Mouse (Mus musculus) ES-E14 (cell line): ENCODE results near the gene Mrpl23. TPM values are rescaled to one million over a fixed set of nuclear protein-coding genes. Genes with fewer than 3 reads are reported as not detected.
A peak's percentile ranks its signal among the peaks of the same experiment; 100 is the strongest.

Experiments
- DNase-seq: peaks from one replicate; pipeline ENCODE4 v3.0.0-alpha.2; 2013; ENCODE audit warnings: low read depth, low spot score
- H3K27ac ChIP-seq: 2 replicates; pipeline ENCODE4 v1.5.1; 2012; ENCODE audit warnings: low read depth, mild to moderate bottlenecking, low read length, moderate library complexity, mixed read lengths; ENCODE audit not compliant: poor library complexity, insufficient read depth, severe bottlenecking
- H3K36me3 ChIP-seq: 2 replicates; pipeline ENCODE4 v1.6.1; 2012; ENCODE audit warnings: mild to moderate bottlenecking, low read length, moderate library complexity, mixed read lengths; ENCODE audit not compliant: control insufficient read depth, poor library complexity, insufficient read depth, severe bottlenecking
- H3K4me1 ChIP-seq, 2 experiments: fragments of 150-350 bp in 1 of 2; sonication (generic) in 1 of 2; 2 replicates each; pipeline ENCODE4 v1.6.1; 2012; ENCODE audit warnings: low read length in 2 of 2, mild to moderate bottlenecking in 1 of 2, mixed read lengths in 1 of 2; ENCODE audit not compliant: control insufficient read depth in 2 of 2, insufficient read depth in 2 of 2, poor library complexity in 1 of 2
- H3K4me3 ChIP-seq, 2 experiments: fragments of 150-350 bp in 1 of 2; sonication (generic) in 1 of 2; 2 replicates each; pipeline ENCODE4 v1.5.1; 2012; ENCODE audit warnings: low read length in 2 of 2, low read depth in 1 of 2, mild to moderate bottlenecking in 1 of 2, mixed read lengths in 1 of 2; ENCODE audit not compliant: insufficient read depth in 1 of 2, poor library complexity in 1 of 2, severe bottlenecking in 1 of 2
- H3K9ac ChIP-seq: 2 replicates; pipeline ENCODE4 v1.6.1; 2012; ENCODE audit warnings: low read depth, mild to moderate bottlenecking, low read length, mixed read lengths; ENCODE audit not compliant: poor library complexity, insufficient read depth, severe bottlenecking
- H3K9me3 ChIP-seq: fragments of 150-350 bp; sonication (generic); 2 replicates; pipeline ENCODE4 v1.6.1; 2012; ENCODE audit warnings: low read depth, mild to moderate bottlenecking, low read length; ENCODE audit not compliant: control insufficient read depth, insufficient read depth
- CHD2 ChIP-seq: IDR thresholded peaks from 2 replicates; pipeline ENCODE4 v1.6.1; 2014; ENCODE audit warnings: mild to moderate bottlenecking, low read depth, low read length, inconsistent platforms
- HCFC1 ChIP-seq: IDR thresholded peaks from 2 replicates; pipeline ENCODE4 v1.6.1; 2012; ENCODE audit warnings: low read length, inconsistent platforms, borderline replicate concordance; ENCODE audit not compliant: insufficient read depth
- MAFK ChIP-seq: IDR thresholded peaks from 2 replicates; pipeline ENCODE4 v1.6.1; 2014; ENCODE audit warnings: mild to moderate bottlenecking, low read depth, low read length, inconsistent platforms; ENCODE audit not compliant: insufficient read depth
- ZC3H11A ChIP-seq: IDR thresholded peaks from 2 replicates; pipeline ENCODE4 v1.6.1; 2012; ENCODE audit warnings: low read depth, mild to moderate bottlenecking, inconsistent platforms, low read length, borderline replicate concordance
- ZNF384 ChIP-seq: IDR thresholded peaks from 2 replicates; pipeline ENCODE4 v1.6.1; 2012; ENCODE audit warnings: low read depth, low read length, inconsistent platforms
- in situ Hi-C, 2 experiments: fragments of 600-800 bp; cut with MboI; formaldehyde crosslinking; loops; one replicate each; pipeline ENCODE4 v1.15.1; 2025; ENCODE audit warnings: low sequenced_read_pairs in 2 of 2, inconsistent platforms in 1 of 2; ENCODE audit not compliant: unreplicated experiment in 2 of 2
- total RNA-seq: library from RNA; depleted of rRNA; stranded (reverse); fragments of 300-350 nt; gene quantifications from 2 replicates; pipeline ENCODE4 v1.2.3, GENCODE M21; 2012; rRNA removed

The Mrpl23 gene
- 45.6 and 49.1 TPM in 2 replicates for total RNA-seq

- DNase-seq = no peak
- Histone ChIP-seq H3K4me1 (peaks cover 2 to 17% of the 10 kb centered on the region in 2 experiments; a peak in 3 of 4 replicates), H3K36me3 (peaks cover 3% of the 10 kb centered on the region; the same call in 1 of the 2 replicates), H3K4me3 (peak within 1 kb of the TSS; percentile 88 to 92), H3K9me3 (no peaks in the 10 kb centered on the region), H3K27ac (peak within 1 kb of the TSS; percentile 39; the same call in 1 of the 2 replicates), H3K9ac (peak within 1 kb of the TSS; percentile 90)
- TF ChIP-seq MAFK (no peak), HCFC1 (no peak), CHD2 (no peak), ZC3H11A (no peak), ZNF384 (no peak)
- in situ Hi-C loops = no loop called here
These were observed at the start of gene Mrpl23 for GRCm38 (mm10) chr7:142532671-142533058. TSS of gene Mrpl23 (plus strand) at chr7:142532686.

- Histone ChIP-seq H3K9me3 (no peaks in the 10 kb centered on the region), H3K4me1 (peaks cover 2 to 15% of the 10 kb centered on the region in 2 experiments; a peak in 2 of 4 replicates), H3K4me3 (no peak overlapping the region), H3K27ac (no peak overlapping the region), H3K36me3 (no peaks in the 10 kb centered on the region), H3K9ac (no peak overlapping the region)
- no peak for DNase-seq
- in situ Hi-C loops = no loop called here
- no peak for TF ChIP-seq MAFK
- no peak for TF ChIP-seq ZNF384
- no peak for TF ChIP-seq CHD2
- no peak for TF ChIP-seq ZC3H11A
- TF ChIP-seq HCFC1 = no peak
These were observed 49.4 kb upstream of the Mrpl23 start for GRCm38 (mm10) chr7:142483136-142483535.

GRCm38 (mm10) chr7:142484780-142485179, 47.7 kb upstream of the Mrpl23 start:
- no peak overlapping the region for H3K4me3 ChIP-seq
- H3K4me1 ChIP-seq = peaks cover 2 to 15% of the 10 kb centered on the region in 2 experiments; a peak in 2 of 4 replicates
- in situ Hi-C loops = no loop called here
- no peak for DNase-seq
- TF ChIP-seq CHD2 = no peak
- no peak for TF ChIP-seq MAFK
- no peak for TF ChIP-seq ZC3H11A
- TF ChIP-seq HCFC1 = no peak
- no peak for TF ChIP-seq ZNF384
- no peaks in the 10 kb centered on the region for H3K36me3 ChIP-seq
- H3K9me3 ChIP-seq = no peaks in the 10 kb centered on the region
- no peak overlapping the region for H3K9ac ChIP-seq
- H3K27ac ChIP-seq = no peak overlapping the region

DNA sequence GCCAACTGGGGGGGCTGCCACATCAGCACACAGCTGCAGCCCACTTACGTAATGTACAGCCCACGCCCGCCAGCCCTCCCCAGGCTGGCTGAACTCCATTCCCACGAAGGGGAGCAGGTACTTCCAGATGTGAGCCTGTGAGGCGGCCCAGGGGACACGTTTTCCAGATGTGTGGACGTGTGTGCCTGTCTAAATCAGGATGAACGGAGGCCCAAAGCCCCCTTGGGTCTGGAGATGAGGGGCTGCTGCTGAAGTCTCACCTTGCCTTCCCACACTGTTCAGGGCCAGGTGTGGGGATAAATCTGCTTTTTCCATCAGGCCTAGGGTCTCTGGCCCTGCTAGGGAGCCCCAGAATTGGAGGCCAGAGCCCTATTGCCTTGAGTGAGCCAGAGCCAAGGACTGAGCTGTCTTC, 45.7 kb upstream of the Mrpl23 start:
- Histone ChIP-seq H3K4me1 (peaks cover 2 to 15% of the 10 kb centered on the region in 2 experiments; a peak in 2 of 4 replicates), H3K9ac (no peak overlapping the region), H3K36me3 (no peaks in the 10 kb centered on the region), H3K9me3 (no peaks in the 10 kb centered on the region), H3K4me3 (no peak overlapping the region), H3K27ac (no peak overlapping the region)
- in situ Hi-C loops = no loop called here
- no peak for DNase-seq
- TF ChIP-seq ZNF384 (no peak), HCFC1 (no peak), MAFK (no peak), ZC3H11A (no peak), CHD2 (no peak)
